Mouse (Mus musculus) skeletal muscle tissue, adult 2 months (tissue): ENCODE measurements around the gene Ptms.

Experiments
- DNase-seq: peaks from one replicate; pipeline ENCODE4 v3.0.0-alpha.2; 2012; ENCODE audit warnings: low read depth, low spot score

Ptms gene

GRCm38 (mm10) chr6:124919695-124920317 is at the start of gene Ptms:
Ptms (minus strand) TSS chr6:124920103.
- DNase-seq, result peak; percentile 95

- DNase-seq, result peak; percentile 19
Observed at GRCm38 (mm10) chr6:124967766-124968165, 47.9 kb upstream of the Ptms start.

- no peak for DNase-seq
Observed at GRCm38 (mm10) chr6:124966466-124967118, 46.7 kb upstream of the Ptms start.

- no peak for DNase-seq
Observed at GRCm38 (mm10) chr6:124965747-124966146, 45.8 kb upstream of the Ptms start.

- peak; percentile 88 for DNase-seq
Observed at GRCm38 (mm10) chr6:124965088-124965719, 45.3 kb upstream of the Ptms start, which contains the start of gene Cops7a. Cops7a (minus strand) TSS chr6:124965538.

- peak; percentile 2 for DNase-seq
Observed at GRCm38 (mm10) chr6:124964638-124965037, 44.7 kb upstream of the Ptms start.

GRCm38 (mm10) chr6:124961021-124961420 is 41.1 kb upstream of the Ptms start:
- no peak for DNase-seq

- no peak for DNase-seq
Observed at GRCm38 (mm10) chr6:124959960-124960359, 40.1 kb upstream of the Ptms start.

- no peak for DNase-seq
Observed at GRCm38 (mm10) chr6:124958127-124958526, 38.2 kb upstream of the Ptms start.

GRCm38 (mm10) chr6:124955212-124955611 is 35.3 kb upstream of the Ptms start:
- no peak for DNase-seq

- no peak for DNase-seq
Observed at GRCm38 (mm10) chr6:124953991-124954715, 34.2 kb upstream of the Ptms start.

GRCm38 (mm10) chr6:124943526-124943925 is 23.6 kb upstream of the Ptms start:
- no peak for DNase-seq

GRCm38 (mm10) chr6:124941679-124942078 is 21.8 kb upstream of the Ptms start:
- DNase-seq, result no peak

GRCm38 (mm10) chr6:124938554-124938953 is 18.7 kb upstream of the Ptms start:
- no peak for DNase-seq

- DNase-seq, result no peak
Observed at GRCm38 (mm10) chr6:124937493-124937892, 17.6 kb upstream of the Ptms start.

- DNase-seq, result peak; percentile 59
Observed at GRCm38 (mm10) chr6:124936681-124937080, 16.8 kb upstream of the Ptms start.

- DNase-seq, result no peak
Observed at GRCm38 (mm10) chr6:124934670-124935069, 14.8 kb upstream of the Ptms start.

GRCm38 (mm10) chr6:124933127-124933526 is 13.2 kb upstream of the Ptms start:
- DNase-seq, result no peak

GRCm38 (mm10) chr6:124932314-124932695 is 12.4 kb upstream of the Ptms start:
- DNase-seq, result no peak

- DNase-seq, result no peak
Observed at GRCm38 (mm10) chr6:124931525-124932313, 11.8 kb upstream of the Ptms start.

- DNase-seq, result peak; percentile 99
Observed at GRCm38 (mm10) chr6:124930754-124931524, 11.0 kb upstream of the Ptms start, which contains the start of gene Mlf2. Mlf2 (plus strand) TSS chr6:124931386.
